Mouse (Mus musculus) common myeloid progenitor, adult 5-6 weeks (primary cell): ENCODE measurements around the gene Ect2l. TPM values are rescaled to one million over a fixed set of nuclear protein-coding genes. Genes with fewer than 3 reads are reported as not detected.

Experiments
- ATAC-seq: replicated peaks from 2 replicates; pipeline ENCODE4 v1.8.0; 2016; ENCODE audit warnings: low read depth, mild to moderate bottlenecking, moderate TSS enrichment, inconsistent platforms; ENCODE audit not compliant: poor library complexity, severe bottlenecking
- total RNA-seq: library from RNA; stranded (forward); fragments of 200-1000, 187-1606 nt; gene quantifications from 2 replicates; pipeline ENCODE4 v1.2.3, GENCODE M21; 2017

Ect2l gene
- total RNA-seq, 1 experiment from 2014 or later, result not detected

- ATAC-seq, result no peak
Observed at GRCm38 (mm10) chr10:18102166-18102565, 108.5 kb downstream of the Ect2l start.

- ATAC-seq, result no peak
Observed at GRCm38 (mm10) chr10:18090691-18091090, 120.0 kb downstream of the Ect2l start.

GRCm38 (mm10) chr10:18082772-18083171 lies 127.9 kb downstream of the Ect2l start:
- ATAC-seq, result no peak

GRCm38 (mm10) chr10:18081536-18081935 lies 129.2 kb downstream of the Ect2l start:
- ATAC-seq, result 0 out of 2 replicates have a peak, but pooled peaks have one; percentile 8

Other genes starting within 250 kb of the Ect2l start
- 349 and 398 TPM in 2 replicates for gene Abracl, start 187.6 kb downstream of the Ect2l start, total RNA-seq
- 45.4 and 50.2 TPM in 2 replicates for gene Reps1, start 155.0 kb downstream of the Ect2l start, total RNA-seq
- gene Ccdc28a, start 24.1 kb upstream of the Ect2l start, total RNA-seq, result 8.5 and 10.2 TPM in 2 replicates
- 1.3 and 1.4 TPM in 2 replicates for gene Nhsl1, start 108.1 kb upstream of the Ect2l start, total RNA-seq